Mouse (Mus musculus) CH12.LX (cell line): ENCODE data around the gene Pcyox1. TPM values are rescaled to one million over a fixed set of nuclear protein-coding genes. Genes with fewer than 3 reads are reported as not detected.
A peak's percentile ranks its signal among the peaks of the same experiment; 100 is the strongest.

Source experiments
- DNase-seq: peaks from one replicate; pipeline ENCODE4 v3.0.0-alpha.2; 2013; ENCODE audit errors: extremely low read depth
- H3K27ac ChIP-seq: 2 replicates; pipeline ENCODE4 v1.5.1; 2012; ENCODE audit warnings: low read depth, mild to moderate bottlenecking, control low read depth, moderate library complexity; ENCODE audit not compliant: insufficient read depth
- H3K27me3 ChIP-seq: replicated peaks from 2 replicates; pipeline ENCODE3; 2012; ENCODE audit warnings: inconsistent platforms
- H3K36me3 ChIP-seq, 2 experiments: replicated peaks in 1 of 2; 2 replicates each; pipeline versions ENCODE3 to v1.6.1; 2012; ENCODE audit warnings: inconsistent platforms in 1 of 2, low read length in 1 of 2, mild to moderate bottlenecking in 1 of 2, mixed read lengths in 1 of 2, moderate library complexity in 1 of 2; ENCODE audit not compliant: control insufficient read depth in 1 of 2, insufficient read depth in 1 of 2
- H3K4me1 ChIP-seq, 2 experiments: 2 replicates each; pipeline ENCODE4 v1.6.1; 2012; ENCODE audit warnings: inconsistent platforms in 1 of 2, moderate library complexity in 1 of 2; ENCODE audit not compliant: insufficient read depth in 2 of 2, control insufficient read depth in 1 of 2
- H3K4me2 ChIP-seq: 2 replicates; pipeline ENCODE4 v1.6.1; 2012; ENCODE audit warnings: low read depth, mild to moderate bottlenecking, control low read depth; ENCODE audit not compliant: poor library complexity, insufficient read depth, severe bottlenecking
- H3K4me3 ChIP-seq, 3 experiments: fragments of 150-350 bp in 1 of 3; sonication (generic) in 1 of 3; replicated peaks in 1 of 3; 2 replicates each; pipeline versions ENCODE3 to v1.5.1; 2011 to 2012; ENCODE audit warnings: low read depth in 2 of 3, low read length in 2 of 3, mild to moderate bottlenecking in 2 of 3, moderate library complexity in 2 of 3, control low read depth in 1 of 3, improper control_type of control experiment in 1 of 3, inconsistent platforms in 1 of 3, mixed read lengths in 1 of 3; ENCODE audit not compliant: poor library complexity in 1 of 3
- H3K79me2 ChIP-seq: replicated peaks from 2 replicates; pipeline ENCODE4 v1.6.1; 2012; ENCODE audit warnings: mild to moderate bottlenecking, moderate library complexity; ENCODE audit not compliant: control insufficient read depth, poor library complexity, insufficient read depth, severe bottlenecking; ENCODE audit errors: extremely low read depth
- H3K9ac ChIP-seq: 2 replicates; pipeline ENCODE4 v1.6.1; 2012; ENCODE audit warnings: low read depth, mild to moderate bottlenecking, control low read depth, moderate library complexity; ENCODE audit not compliant: insufficient read depth
- H3K9me3 ChIP-seq: replicated peaks from 2 replicates; pipeline ENCODE3; 2012; ENCODE audit warnings: low read length, inconsistent platforms, mixed read lengths
- BHLHE40 ChIP-seq: IDR thresholded peaks from 2 replicates; pipeline ENCODE4 v1.6.1; 2011; ENCODE audit warnings: mild to moderate bottlenecking, low read depth, low read length, improper control_type of control experiment
- CHD1 ChIP-seq: IDR thresholded peaks from 2 replicates; pipeline ENCODE4 v1.6.1; 2012; ENCODE audit warnings: low read depth, low read length, improper control_type of control experiment, inconsistent platforms
- CHD2 ChIP-seq: IDR thresholded peaks from 2 replicates; pipeline ENCODE4 v1.6.1; 2011; ENCODE audit warnings: low read length, improper control_type of control experiment
- CTCF ChIP-seq, 2 experiments: IDR thresholded peaks in 1 of 2; conservative IDR thresholded peaks in 1 of 2; 2 replicates each; pipeline ENCODE4 v1.5.1; 2011 to 2012; ENCODE audit warnings: low read depth in 2 of 2, low read length in 2 of 2, improper control_type of control experiment in 1 of 2, inconsistent platforms in 1 of 2, mild to moderate bottlenecking in 1 of 2, moderate library complexity in 1 of 2
- E2F4 ChIP-seq: IDR thresholded peaks from 2 replicates; pipeline ENCODE4 v1.6.1; 2011; ENCODE audit warnings: low read depth, low read length, improper control_type of control experiment; ENCODE audit not compliant: insufficient replicate concordance
- ELF1 ChIP-seq: IDR thresholded peaks from 2 replicates; pipeline ENCODE4 v1.6.1; 2014; ENCODE audit warnings: low read depth, mild to moderate bottlenecking, inconsistent platforms, low read length, improper control_type of control experiment
- EP300 ChIP-seq: IDR thresholded peaks from 2 replicates; pipeline ENCODE4 v1.6.1; 2011; ENCODE audit warnings: low read length, improper control_type of control experiment
- ETS1 ChIP-seq: conservative IDR thresholded peaks from 2 replicates; pipeline ENCODE4 v1.6.1; 2012; ENCODE audit warnings: low read depth, mild to moderate bottlenecking, inconsistent platforms, low read length, improper control_type of control experiment, moderate library complexity
- GABPA ChIP-seq: IDR thresholded peaks from 2 replicates; pipeline ENCODE4 v1.6.1; 2012; ENCODE audit warnings: low read depth, low read length, improper control_type of control experiment, inconsistent platforms; ENCODE audit not compliant: insufficient replicate concordance
- HCFC1 ChIP-seq: IDR thresholded peaks from 2 replicates; pipeline ENCODE4 v1.6.1; 2012; ENCODE audit warnings: low read depth, mild to moderate bottlenecking, inconsistent platforms, low read length, improper control_type of control experiment
- IRF4 ChIP-seq: IDR thresholded peaks from 2 replicates; pipeline ENCODE4 v1.6.1; 2014; ENCODE audit warnings: low read depth, mild to moderate bottlenecking, inconsistent platforms, low read length, improper control_type of control experiment
- JUN ChIP-seq: IDR thresholded peaks from 2 replicates; pipeline ENCODE4 v1.6.1; 2011; ENCODE audit warnings: low read depth, mild to moderate bottlenecking, low read length, improper control_type of control experiment, moderate library complexity; ENCODE audit not compliant: insufficient read depth
- JUND ChIP-seq: conservative IDR thresholded peaks from 2 replicates; pipeline ENCODE4 v1.6.1; 2011; ENCODE audit warnings: low read depth, low read length, improper control_type of control experiment
- KAT2A ChIP-seq: IDR thresholded peaks from 2 replicates; pipeline ENCODE4 v1.6.1; 2012; ENCODE audit warnings: low read length, improper control_type of control experiment, inconsistent platforms; ENCODE audit not compliant: insufficient replicate concordance
- MAFK ChIP-seq: IDR thresholded peaks from 2 replicates; pipeline ENCODE4 v1.6.1; 2011; ENCODE audit warnings: low read length, improper control_type of control experiment; ENCODE audit not compliant: insufficient replicate concordance
- MAX ChIP-seq: IDR thresholded peaks from 2 replicates; pipeline ENCODE4 v1.6.1; 2011; ENCODE audit warnings: low read length, improper control_type of control experiment
- MAZ ChIP-seq: IDR thresholded peaks from 2 replicates; pipeline ENCODE4 v1.6.1; 2012; ENCODE audit warnings: low read depth, mild to moderate bottlenecking, inconsistent platforms, low read length, improper control_type of control experiment, moderate library complexity
- MEF2A ChIP-seq: IDR thresholded peaks from 2 replicates; pipeline ENCODE4 v1.6.1; 2014; ENCODE audit warnings: low read depth, mild to moderate bottlenecking, inconsistent platforms, low read length, improper control_type of control experiment, borderline replicate concordance
- MXI1 ChIP-seq: IDR thresholded peaks from 2 replicates; pipeline ENCODE4 v1.6.1; 2011; ENCODE audit warnings: mild to moderate bottlenecking, low read depth, low read length, improper control_type of control experiment
- MYC ChIP-seq: IDR thresholded peaks from 2 replicates; pipeline ENCODE4 v1.6.1; 2011; ENCODE audit warnings: low read depth, mild to moderate bottlenecking, improper control_type of control experiment, low read length
- NRF1 ChIP-seq: IDR thresholded peaks from 2 replicates; pipeline ENCODE4 v1.6.1; 2014; ENCODE audit warnings: low read depth, mild to moderate bottlenecking, inconsistent platforms, low read length, improper control_type of control experiment, moderate library complexity
- PAX5 ChIP-seq: IDR thresholded peaks from 2 replicates; pipeline ENCODE4 v1.6.1; 2012; ENCODE audit warnings: low read length, inconsistent platforms, mixed read lengths
- POLR2A ChIP-seq: IDR thresholded peaks from 2 replicates; pipeline ENCODE4 v1.6.1; 2011; ENCODE audit warnings: low read depth, mild to moderate bottlenecking, improper control_type of control experiment, low read length
- POLR2AphosphoS2 ChIP-seq: IDR thresholded peaks from 2 replicates; pipeline ENCODE4 v1.6.1; 2011; ENCODE audit warnings: low read depth, low read length, improper control_type of control experiment
- RAD21 ChIP-seq: IDR thresholded peaks from 2 replicates; pipeline ENCODE4 v1.6.1; 2011; ENCODE audit warnings: low read depth, mild to moderate bottlenecking, low read length, improper control_type of control experiment, moderate library complexity
- RCOR1 ChIP-seq: conservative IDR thresholded peaks from 2 replicates; pipeline ENCODE4 v1.6.1; 2012; ENCODE audit warnings: low read depth, mild to moderate bottlenecking, inconsistent platforms, low read length, improper control_type of control experiment
- SIN3A ChIP-seq: IDR thresholded peaks from 2 replicates; pipeline ENCODE4 v1.6.1; 2012; ENCODE audit warnings: low read length, improper control_type of control experiment, inconsistent platforms
- SMC3 ChIP-seq: IDR thresholded peaks from 2 replicates; pipeline ENCODE4 v1.6.1; 2011; ENCODE audit warnings: low read depth, low read length, improper control_type of control experiment
- TBP ChIP-seq: conservative IDR thresholded peaks from 2 replicates; pipeline ENCODE4 v1.6.1; 2011; ENCODE audit warnings: low read depth, low read length, improper control_type of control experiment
- TCF12 ChIP-seq: IDR thresholded peaks from 2 replicates; pipeline ENCODE4 v1.6.1; 2014; ENCODE audit warnings: low read depth, mild to moderate bottlenecking, inconsistent platforms, low read length, improper control_type of control experiment
- UBTF ChIP-seq: IDR thresholded peaks from 2 replicates; pipeline ENCODE4 v1.6.1; 2012; ENCODE audit warnings: low read depth, mild to moderate bottlenecking, inconsistent platforms, low read length, improper control_type of control experiment, moderate library complexity
- USF1 ChIP-seq: IDR thresholded peaks from 2 replicates; pipeline ENCODE4 v1.6.1; 2014; ENCODE audit warnings: low read depth, mild to moderate bottlenecking, inconsistent platforms, low read length, improper control_type of control experiment
- USF2 ChIP-seq: conservative IDR thresholded peaks from 2 replicates; pipeline ENCODE4 v1.6.1; 2011; ENCODE audit warnings: low read depth, low read length, improper control_type of control experiment
- ZC3H11A ChIP-seq: IDR thresholded peaks from 2 replicates; pipeline ENCODE4 v1.6.1; 2012; ENCODE audit warnings: low read depth, mild to moderate bottlenecking, inconsistent platforms, low read length, improper control_type of control experiment
- ZKSCAN1 ChIP-seq: IDR thresholded peaks from 2 replicates; pipeline ENCODE4 v1.6.1; 2012; ENCODE audit warnings: low read depth, inconsistent platforms, low read length, improper control_type of control experiment, borderline replicate concordance
- ZMIZ1 ChIP-seq: IDR thresholded peaks from 2 replicates; pipeline ENCODE4 v1.6.1; 2012; ENCODE audit warnings: low read depth, mild to moderate bottlenecking, inconsistent platforms, low read length, improper control_type of control experiment
- ZNF384 ChIP-seq: IDR thresholded peaks from 2 replicates; pipeline ENCODE4 v1.6.1; 2012; ENCODE audit warnings: low read depth, low read length, improper control_type of control experiment, inconsistent platforms
- dilution Hi-C: fragments of 300-500 bp; cut with MboI; formaldehyde crosslinking; loops from 2 replicates; pipeline ENCODE4 v1.14.3; 2020; ENCODE audit warnings: low sequenced_read_pairs; ENCODE audit not compliant: extremely low pct_unique_long_range_greater_than_20kb, extremely low pct_ligation_motif_present
- in situ Hi-C: fragments of 300-500 bp; cut with MboI; formaldehyde crosslinking; loops from 3 replicates; pipeline ENCODE4 v1.14.3; 2019; ENCODE audit warnings: low sequenced_read_pairs, low pct_ligation_motif_present, low pct_unique_long_range_greater_than_20kb, mixed read lengths
- polyA plus RNA-seq: library from polyadenylated mRNA; unstranded; fragments of >175 nt; gene quantifications from 2 replicates; pipeline ENCODE4 v1.2.1, GENCODE M21; 2012; ENCODE audit warnings: low read depth; ENCODE audit not compliant: insufficient read length
- total RNA-seq, 2 experiments: library from RNA; depleted of rRNA; stranded (reverse); fragments of 300-350 nt in 1 of 2; fragments of >200 nt in 1 of 2; gene quantifications; 2 replicates each; pipeline ENCODE4 v1.2.3; 2012 to 2014

The Pcyox1 gene
- total and polyA plus RNA-seq, 3 experiments: 8.7 to 12.9 (median 12.8) TPM

- in situ Hi-C loops: loop anchor here (10.0 kb wide), 1 partner anchor 236 kb away; no protein-coding TSS in a partner anchor
- Histone ChIP-seq H3K4me3 (peak within 1 kb of the TSS; percentile 72 to 92 (median 88)), H3K4me1 (peaks cover 2 to 20% of the 10 kb centered on the region in 2 experiments; a peak in 3 of 4 replicates), H3K4me2 (peak within 1 kb of the TSS; percentile 82), H3K27me3 (no peaks in the 10 kb centered on the region), H3K27ac (peak within 1 kb of the TSS; percentile 82), H3K9ac (peak within 1 kb of the TSS; percentile 88), H3K36me3 (peaks cover 4 to 45% of the 10 kb centered on the region in 2 experiments), H3K79me2 (no peaks in the 10 kb centered on the region; the same call in 1 of the 2 replicates), H3K9me3 (no peaks in the 10 kb centered on the region)
- dilution Hi-C loops: no loop called here
- peak; percentile 93 for DNase-seq
- TF ChIP-seq USF1: peak; percentile 98
- no peak for TF ChIP-seq ZC3H11A
- TF ChIP-seq POLR2A: peak; percentile 82
- TF ChIP-seq JUN: no peak
- TF ChIP-seq CHD1: peak; percentile 93
- peak; percentile 98 for TF ChIP-seq KAT2A
- 0 out of 2 replicates have a peak, but pooled peaks have one; percentile 56 for TF ChIP-seq UBTF
- peak; percentile 40; the same call in 1 of the 2 replicates for TF ChIP-seq ZNF384
- TF ChIP-seq ZKSCAN1: no peak; the same call in 1 of the 2 replicates
- TF ChIP-seq USF2: peak; percentile 98
- TF ChIP-seq E2F4: peak; percentile 88; the same call in 1 of the 2 replicates
- TF ChIP-seq MXI1: peak; percentile 97
- peak; percentile 85 for TF ChIP-seq RCOR1
- TF ChIP-seq MAFK: 0 out of 2 replicates have a peak, but pooled peaks have one; percentile 59
- peak; percentile 91 for TF ChIP-seq GABPA
- TF ChIP-seq MAZ: peak; percentile 86
- peak; percentile 96 for TF ChIP-seq HCFC1
- peak; percentile 73; the same call in 1 of the 2 replicates for TF ChIP-seq TBP
- peak; percentile 70 for TF ChIP-seq JUND
- TF ChIP-seq ELF1: peak; percentile 100
- TF ChIP-seq CTCF (conservative IDR thresholded peaks at IDR 0.05 in 1 of 2, IDR thresholded peaks at IDR 0.05 in 1 of 2; ENCODE audit: low read depth in 2 of 2, low read length in 2 of 2): peak; percentile 35 to 63; a peak in 3 of 4 replicates
- peak; percentile 62 for TF ChIP-seq NRF1
- peak; percentile 95 for TF ChIP-seq ZMIZ1
- TF ChIP-seq RAD21: peak; percentile 11
- TF ChIP-seq IRF4: peak; percentile 88
- TF ChIP-seq MAX: peak; percentile 98
- peak; percentile 83 for TF ChIP-seq CHD2
- TF ChIP-seq BHLHE40: peak; percentile 95
- TF ChIP-seq MYC: peak; percentile 90
- no peak for TF ChIP-seq PAX5
- no peak for TF ChIP-seq EP300
- TF ChIP-seq ETS1: peak; percentile 59
- 0 out of 2 replicates have a peak, but pooled peaks have one; percentile 1 for TF ChIP-seq SMC3
- TF ChIP-seq POLR2AphosphoS2: peak; percentile 98
- TF ChIP-seq TCF12: peak; percentile 93
- peak; percentile 84; the same call in 1 of the 2 replicates for TF ChIP-seq MEF2A
- peak; percentile 99 for TF ChIP-seq SIN3A
Observed at GRCm38 (mm10) chr6:86438272-86439118, 41.5 kb upstream of the Pcyox1 start, which contains the start of gene C87436. Gene C87436 (plus strand): TSS chr6:86438374.
